Mouse (Mus musculus) limb, embryonic 14.5 days (tissue): ENCODE data around the gene Rex1bd. TPM values are rescaled to one million over a fixed set of nuclear protein-coding genes. Genes with fewer than 3 reads are reported as not detected.

ENCODE experiments used
- ATAC-seq: fragments of 200-750 bp; cut with Nextera tagmentation; 2 replicates; pipeline ENCODE4 v1.8.0; 2017; ENCODE audit warnings: low read depth, moderate number of reproducible peaks, moderate TSS enrichment; ENCODE audit not compliant: low FRiP score
- DNase-seq: peaks from one replicate; pipeline ENCODE4 v3.0.0-alpha.2; 2015; ENCODE audit warnings: low spot score
- H3K27ac ChIP-seq: fragments of 300-500 bp; sonication (generic); replicated peaks from 2 replicates; pipeline ENCODE4 v1.5.1; 2014; ENCODE audit warnings: low read depth, mild to moderate bottlenecking, low read length, moderate library complexity, mixed read lengths
- H3K27me3 ChIP-seq: fragments of 300-500 bp; sonication (generic); 2 replicates; pipeline ENCODE4 v1.6.1; 2014; ENCODE audit warnings: low read length, mixed read lengths; ENCODE audit not compliant: control insufficient read depth, insufficient read depth
- H3K36me3 ChIP-seq: fragments of 300-500 bp; sonication (generic); 2 replicates; pipeline ENCODE4 v1.6.1; 2014; ENCODE audit warnings: mild to moderate bottlenecking, low read length, moderate library complexity, mixed read lengths; ENCODE audit not compliant: control insufficient read depth, insufficient read depth
- H3K4me1 ChIP-seq: fragments of 300-500 bp; sonication (generic); 2 replicates; pipeline ENCODE4 v1.6.1; 2014; ENCODE audit warnings: antibody characterized with exemption, low read length, mixed read lengths; ENCODE audit not compliant: control insufficient read depth, insufficient read depth
- H3K4me2 ChIP-seq: fragments of 300-500 bp; sonication (generic); replicated peaks from 2 replicates; pipeline ENCODE4 v1.6.1; 2014; ENCODE audit warnings: low read depth, mild to moderate bottlenecking, low read length, moderate library complexity; ENCODE audit not compliant: severe bottlenecking
- H3K4me3 ChIP-seq: fragments of 300-500 bp; sonication (generic); replicated peaks from 2 replicates; pipeline ENCODE4 v1.5.1; 2014; ENCODE audit warnings: low read length
- H3K9ac ChIP-seq: fragments of 300-500 bp; sonication (generic); 2 replicates; pipeline ENCODE4 v1.6.1; 2014; ENCODE audit warnings: mild to moderate bottlenecking, low read depth, low read length, moderate library complexity; ENCODE audit not compliant: severe bottlenecking
- H3K9me3 ChIP-seq: fragments of 300-500 bp; sonication (generic); 2 replicates; pipeline ENCODE4 v1.6.1; 2016; ENCODE audit warnings: low read length; ENCODE audit not compliant: control insufficient read depth
- POLR2A ChIP-seq: fragments of 200-500 bp; IDR thresholded peaks from 2 replicates; pipeline ENCODE4 v1.8.0; 2012; ENCODE audit warnings: inconsistent platforms, mild to moderate bottlenecking, moderate library complexity, borderline replicate concordance; ENCODE audit not compliant: insufficient read depth, insufficient read length; ENCODE audit errors: extremely low read depth
- WGBS: fragments of 180-500 bp; shearing (Covaris S2); extraction: QIAGEN DNeasy Blood & Tissue Kit; methylation state at CpG from one replicate; pipeline ENCODE4 v1.1.7; 2014; 5-methylcytosine and 5-hydroxymethylcytosine counted together
- polyA plus RNA-seq, 2 experiments: library from polyadenylated mRNA; depleted of rRNA in 1 of 2; stranded (reverse) in 1 of 2; unstranded in 1 of 2; fragments of >200 nt; fragmentation: Nextera tagmentation in 1 of 2; extraction: Ambion mirVana in 1 of 2; gene quantifications; 2 replicates each; pipeline versions ENCODE4 v1.2.1 to v1.2.3; 2012 to 2014

The Rex1bd gene
- polyA plus RNA-seq, 2 experiments = 152 to 154 TPM

DNA sequence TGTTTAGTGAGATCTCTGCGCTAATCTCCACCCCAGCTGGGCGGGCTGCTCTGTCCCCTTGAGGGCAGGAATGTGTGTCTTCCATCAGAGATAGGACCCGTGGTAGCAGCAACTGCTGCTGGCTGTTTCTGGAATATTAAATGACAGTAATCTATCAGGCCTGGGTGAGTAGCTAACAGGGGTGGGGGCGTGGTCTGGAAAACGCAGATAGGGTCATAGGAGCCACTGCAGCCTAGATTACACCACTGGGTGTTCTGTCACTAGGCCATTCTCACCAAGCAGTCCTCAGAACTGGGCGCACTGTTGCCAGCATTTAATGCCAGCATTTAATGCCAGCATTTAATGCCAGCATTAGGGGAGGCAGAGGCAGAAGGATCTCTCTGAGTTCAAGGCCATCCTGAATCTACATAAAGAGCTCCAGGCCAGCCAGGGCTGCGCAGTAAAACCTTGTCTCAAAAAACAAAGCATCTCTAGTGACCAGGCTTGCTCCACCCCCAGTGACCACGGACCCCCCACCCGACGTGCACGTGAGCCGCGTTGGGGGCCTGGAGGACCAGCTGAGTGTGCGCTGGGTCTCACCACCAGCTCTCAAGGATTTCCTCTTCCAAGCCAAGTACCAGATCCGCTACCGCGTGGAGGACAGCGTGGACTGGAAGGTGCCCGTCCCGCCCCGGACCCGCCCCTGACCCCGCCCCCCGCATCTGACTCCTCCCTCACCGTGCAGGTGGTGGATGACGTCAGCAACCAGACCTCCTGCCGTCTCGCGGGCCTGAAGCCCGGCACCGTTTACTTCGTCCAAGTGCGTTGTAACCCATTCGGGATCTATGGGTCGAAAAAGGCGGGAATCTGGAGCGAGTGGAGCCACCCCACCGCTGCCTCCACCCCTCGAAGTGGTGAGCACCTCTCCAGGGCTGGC, 5.9 kb downstream of the Rex1bd start:
- Histone ChIP-seq H3K4me1 (peaks cover 54% of the 10 kb centered on the region), H3K9ac (no peak overlapping the region), H3K9me3 (no peaks in the 10 kb centered on the region), H3K27me3 (peaks cover 11% of the 10 kb centered on the region; the same call in 1 of the 2 replicates), H3K27ac (no peak overlapping the region), H3K4me2 (peak overlapping the region; percentile 20), H3K4me3 (0 out of 2 replicates have a peak overlapping the region, but pooled peaks have one; percentile 10), H3K36me3 (no peaks in the 10 kb centered on the region)
- 16% methylated on average over 37 of the region's 39 CpGs for WGBS
- TF ChIP-seq POLR2A = no peak
- DNase-seq (no peak), ATAC-seq (no peak)

DNA sequence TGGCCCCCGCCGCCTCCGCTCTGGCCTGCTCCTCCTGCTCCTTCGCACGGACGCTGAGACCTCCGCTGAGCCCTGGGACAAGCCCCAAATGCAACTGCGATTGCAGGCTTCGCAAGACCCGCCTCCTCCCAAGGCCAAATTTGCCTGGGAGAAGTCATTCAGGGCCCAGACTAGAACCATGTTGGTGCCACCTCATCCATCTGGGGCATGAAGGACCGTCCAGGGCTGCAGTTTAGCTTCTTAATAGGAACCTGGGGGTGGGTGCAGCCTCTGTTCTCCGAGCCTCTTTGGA, 10.8 kb downstream of the Rex1bd start:
- Histone ChIP-seq H3K27me3 (peaks cover 50% of the 10 kb centered on the region), H3K27ac (peak overlapping the region; percentile 73), H3K4me2 (peak overlapping the region; percentile 91), H3K9ac (peak overlapping the region; percentile 52), H3K36me3 (no peaks in the 10 kb centered on the region), H3K9me3 (no peaks in the 10 kb centered on the region), H3K4me3 (peak overlapping the region; percentile 55), H3K4me1 (peaks cover 50% of the 10 kb centered on the region)
- ATAC-seq = no peak
- WGBS = 10% methylated on average over 12 of the region's 12 CpGs
- no peak for DNase-seq
- no peak for TF ChIP-seq POLR2A

DNA sequence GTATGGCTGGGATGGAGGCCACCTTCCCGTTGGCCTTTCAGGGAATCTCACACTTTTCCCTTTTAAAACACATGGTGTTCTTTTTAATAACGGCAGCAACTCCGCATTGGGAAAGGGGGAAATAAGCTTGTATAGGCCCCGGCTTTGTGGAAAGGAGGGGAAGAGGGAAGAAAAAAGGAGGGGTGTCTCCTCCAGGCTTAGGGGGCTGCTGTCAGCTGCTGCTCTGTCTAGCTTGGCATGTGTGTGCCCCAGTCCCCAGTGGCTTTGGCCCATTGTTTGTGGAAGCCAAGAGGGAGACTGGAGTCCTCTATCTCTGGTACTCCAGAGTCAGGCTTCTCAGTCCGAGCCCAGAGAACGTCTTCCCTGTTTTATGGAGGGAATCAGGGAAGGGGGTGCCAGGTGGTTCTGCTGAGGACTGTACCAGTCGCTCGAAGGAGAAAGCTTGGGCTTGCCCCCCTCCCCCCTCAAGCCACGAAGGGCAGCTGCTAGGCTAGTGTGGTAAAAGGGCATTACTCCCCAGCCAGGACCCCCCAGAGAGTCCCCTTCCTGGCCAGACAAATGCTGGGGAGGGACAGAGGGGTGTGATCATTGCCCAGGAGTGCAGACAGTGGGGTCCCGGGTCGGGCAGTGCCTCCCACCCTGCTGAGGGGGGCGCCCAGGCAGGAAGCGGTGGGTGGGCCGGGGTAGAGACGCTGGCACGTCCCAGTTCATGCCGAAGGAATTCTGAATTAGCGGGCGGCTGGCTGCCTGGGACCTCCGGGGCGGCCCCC, 11.4 kb downstream of the Rex1bd start:
- peaks cover 51% of the 10 kb centered on the region for H3K4me1 ChIP-seq

DNA sequence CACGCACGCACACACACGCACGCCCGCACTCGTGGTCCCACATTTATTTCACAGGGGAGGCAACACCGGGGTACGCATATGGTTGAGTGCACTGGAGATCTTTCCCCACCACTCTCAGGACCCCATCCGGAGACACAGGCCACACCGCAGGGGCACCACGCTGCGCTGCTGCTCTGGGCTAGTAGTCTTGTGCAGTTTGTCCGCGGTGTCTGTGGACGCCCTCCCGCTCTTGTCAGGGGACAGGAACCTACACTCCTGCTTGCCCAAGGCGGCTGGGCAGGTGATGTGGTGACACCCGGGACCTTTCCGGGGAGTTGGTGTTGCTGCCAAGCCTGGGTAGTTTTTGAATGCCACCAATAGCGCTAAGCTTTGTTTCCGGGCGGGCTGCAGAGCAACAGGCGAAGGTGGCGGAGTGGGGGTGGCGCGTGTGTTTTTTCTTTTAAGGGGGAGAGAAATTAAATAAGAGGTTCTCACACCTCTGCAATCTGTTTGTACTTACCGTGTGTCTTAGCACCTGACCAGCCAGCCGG, 12.1 kb downstream of the Rex1bd start:
- H3K9ac ChIP-seq = peak overlapping the region; percentile 62
- no peaks in the 10 kb centered on the region for H3K36me3 ChIP-seq
- peak overlapping the region; percentile 91 for H3K4me2 ChIP-seq
- DNase-seq (no peak), ATAC-seq (no peak)
- no peak for TF ChIP-seq POLR2A
- H3K9me3 ChIP-seq = no peaks in the 10 kb centered on the region
- peak overlapping the region; percentile 73 for H3K27ac ChIP-seq
- peak overlapping the region; percentile 55 for H3K4me3 ChIP-seq
- peaks cover 57% of the 10 kb centered on the region for H3K27me3 ChIP-seq
- peaks cover 58% of the 10 kb centered on the region for H3K4me1 ChIP-seq
- 2% methylated on average over 28 of the region's 28 CpGs for WGBS

More for the DNA sequence above, 11.4 kb downstream of the Rex1bd start:
- Histone ChIP-seq H3K9ac (peak overlapping the region; percentile 62), H3K27me3 (peaks cover 51% of the 10 kb centered on the region), H3K4me2 (peak overlapping the region; percentile 91), H3K9me3 (no peaks in the 10 kb centered on the region), H3K4me3 (peak overlapping the region; percentile 55), H3K27ac (peak overlapping the region; percentile 73), H3K36me3 (no peaks in the 10 kb centered on the region)
- no peak for TF ChIP-seq POLR2A
- under 1% methylated on average over 16 of the region's 21 CpGs for WGBS
- ATAC-seq (no peak), DNase-seq (no peak)
